Mouse (Mus musculus) fibroblast of lung, adult 2 months (primary cell): ENCODE data around the gene Cct8l1.

Experiments
- DNase-seq: peaks from one replicate; pipeline ENCODE4 v3.0.0-alpha.2; 2011; ENCODE audit warnings: low read depth

Gene Cct8l1

GRCm38 (mm10) chr5:25529529-25530421 is 13.9 kb downstream of the Cct8l1 start:
- peak; percentile 99 for DNase-seq

- no peak for DNase-seq
These were observed 14.8 kb downstream of the Cct8l1 start for GRCm38 (mm10) chr5:25530629-25531028.

- DNase-seq: no peak
These were observed 16.6 kb downstream of the Cct8l1 start for GRCm38 (mm10) chr5:25532256-25533147.

- DNase-seq: no peak
These were observed 17.4 kb downstream of the Cct8l1 start for GRCm38 (mm10) chr5:25533298-25533697.

GRCm38 (mm10) chr5:25535566-25535965 is 19.7 kb downstream of the Cct8l1 start:
- no peak for DNase-seq

GRCm38 (mm10) chr5:25536451-25536850 is 20.6 kb downstream of the Cct8l1 start:
- no peak for DNase-seq

- no peak for DNase-seq
These were observed 21.1 kb downstream of the Cct8l1 start for GRCm38 (mm10) chr5:25536921-25537409.

- no peak for DNase-seq
These were observed 24.5 kb downstream of the Cct8l1 start for GRCm38 (mm10) chr5:25540412-25540811.

- DNase-seq: no peak
These were observed 25.1 kb downstream of the Cct8l1 start for GRCm38 (mm10) chr5:25540921-25541320.

GRCm38 (mm10) chr5:25541661-25542060 is 25.8 kb downstream of the Cct8l1 start:
- DNase-seq: no peak

- DNase-seq: peak; percentile 97
These were observed 28.2 kb downstream of the Cct8l1 start for GRCm38 (mm10) chr5:25544061-25544460.

GRCm38 (mm10) chr5:25544566-25544965 is 28.7 kb downstream of the Cct8l1 start:
- peak; percentile 60 for DNase-seq

GRCm38 (mm10) chr5:25546912-25547311 is 31.0 kb downstream of the Cct8l1 start:
- DNase-seq: no peak

GRCm38 (mm10) chr5:25550912-25551311 is 35.0 kb downstream of the Cct8l1 start:
- DNase-seq: no peak

GRCm38 (mm10) chr5:25554210-25554609 is 38.3 kb downstream of the Cct8l1 start:
- DNase-seq: no peak

- DNase-seq: no peak
These were observed 38.8 kb downstream of the Cct8l1 start for GRCm38 (mm10) chr5:25554689-25555088.

GRCm38 (mm10) chr5:25555684-25556083 is 39.8 kb downstream of the Cct8l1 start:
- DNase-seq: no peak

GRCm38 (mm10) chr5:25556363-25556762 is 40.5 kb downstream of the Cct8l1 start:
- DNase-seq: no peak
